Mouse (Mus musculus) hindbrain, postnatal 0 days (tissue): ENCODE results near the gene Tmc3. TPM values are rescaled to one million over a fixed set of nuclear protein-coding genes. Genes with fewer than 3 reads are reported as not detected.

Experiments used
- ATAC-seq: fragments of 200-750 bp; cut with Nextera tagmentation; 2 replicates; pipeline ENCODE4 v1.8.0; 2017; ENCODE audit warnings: mild to moderate bottlenecking, moderate TSS enrichment, moderate library complexity
- DNase-seq: peaks from one replicate; pipeline ENCODE4 v3.0.0-alpha.2; 2015; ENCODE audit warnings: low spot score
- H3K27ac ChIP-seq: fragments of 300-500 bp; sonication (generic); 2 replicates; pipeline ENCODE4 v1.5.1; 2014; ENCODE audit warnings: mild to moderate bottlenecking
- H3K27me3 ChIP-seq: fragments of 300-500 bp; sonication (generic); 2 replicates; pipeline ENCODE4 v1.6.1; 2014; ENCODE audit warnings: low read length, mixed read lengths; ENCODE audit not compliant: insufficient read depth
- H3K36me3 ChIP-seq: fragments of 300-500 bp; sonication (generic); 2 replicates; pipeline ENCODE4 v1.6.1; 2014; ENCODE audit warnings: low read length, mixed read lengths; ENCODE audit not compliant: insufficient read depth
- H3K4me1 ChIP-seq: fragments of 300-500 bp; sonication (generic); 2 replicates; pipeline ENCODE4 v1.6.1; 2014; ENCODE audit warnings: antibody characterized with exemption, low read length, mixed read lengths; ENCODE audit not compliant: insufficient read depth
- H3K4me2 ChIP-seq: fragments of 300-500 bp; sonication (generic); 2 replicates; pipeline ENCODE4 v1.6.1; 2014; ENCODE audit warnings: low read depth, mild to moderate bottlenecking, low read length, moderate library complexity, mixed read lengths
- H3K4me3 ChIP-seq: fragments of 300-500 bp; sonication (generic); 2 replicates; pipeline ENCODE4 v1.5.1; 2014; ENCODE audit warnings: low read length
- H3K9ac ChIP-seq: fragments of 300-500 bp; sonication (generic); replicated peaks from 2 replicates; pipeline ENCODE4 v1.6.1; 2014; ENCODE audit warnings: mild to moderate bottlenecking, low read length, moderate library complexity, mixed read lengths
- H3K9me3 ChIP-seq: fragments of 300-500 bp; sonication (generic); 2 replicates; pipeline ENCODE4 v1.6.1; 2016; ENCODE audit warnings: low read length, mixed read lengths
- CTCF ChIP-seq: IDR thresholded peaks from 2 replicates; pipeline ENCODE4 v1.5.1; 2016; ENCODE audit warnings: antibody characterized with exemption, control low read depth, low read depth
- WGBS: fragments of 180-500 bp; shearing (Covaris S2); extraction: QIAGEN DNeasy Blood & Tissue Kit; methylation state at CpG from one replicate; pipeline ENCODE4 v1.1.7; 2014; 5-methylcytosine and 5-hydroxymethylcytosine counted together
- polyA plus RNA-seq: library from polyadenylated mRNA; unstranded; fragments of >200 nt; fragmentation: Nextera tagmentation; extraction: Ambion mirVana; gene quantifications from 2 replicates; pipeline ENCODE4 v1.2.1, GENCODE M21; 2015
- total RNA-seq: library from RNA; depleted of rRNA; stranded (reverse); fragments of >200 nt; gene quantifications from 2 replicates; pipeline ENCODE4 v1.2.3, GENCODE M21; 2014

Tmc3 gene
- total and polyA plus RNA-seq, 2 experiments from 2014 or later, result 0.29 to 0.94 TPM

GRCm38 (mm10) chr7:83626557-83627257 lies 42.0 kb downstream of the Tmc3 start:
- peaks cover 15% of the 10 kb centered on the region; the same call in 1 of the 2 replicates for H3K4me1 ChIP-seq
- WGBS, result 89% methylated on average over 8 of the region's 8 CpGs
- H3K27ac ChIP-seq, result no peak overlapping the region
- no peak overlapping the region for H3K4me3 ChIP-seq
- DNase-seq, result no peak
- no peak overlapping the region for H3K4me2 ChIP-seq
- no peaks in the 10 kb centered on the region for H3K9me3 ChIP-seq
- H3K27me3 ChIP-seq, result no peaks in the 10 kb centered on the region
- TF ChIP-seq CTCF, result no peak
- no peaks in the 10 kb centered on the region for H3K36me3 ChIP-seq
- H3K9ac ChIP-seq, result no peak overlapping the region
- ATAC-seq, result no peak

DNA sequence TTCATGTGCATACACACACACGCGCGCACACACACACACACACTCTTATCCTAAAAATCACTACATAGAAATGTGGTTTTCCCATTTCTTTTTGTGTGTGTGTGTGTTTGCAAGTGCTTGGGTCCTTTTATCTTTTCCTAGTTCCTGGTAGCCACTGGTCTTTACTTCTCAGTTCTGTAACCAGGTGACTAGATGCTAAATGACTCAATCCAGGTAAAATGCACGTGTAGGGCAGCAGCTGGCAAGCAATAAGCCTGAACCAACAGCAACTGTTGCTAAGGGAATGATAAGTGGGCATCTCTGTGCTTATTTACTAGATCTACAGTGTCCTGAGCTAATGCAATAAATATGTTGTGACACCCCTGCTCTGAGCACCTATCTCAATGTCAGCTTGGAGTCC lies 42.6 kb downstream of the Tmc3 start:
- H3K4me1 ChIP-seq, result peaks cover 15% of the 10 kb centered on the region; the same call in 1 of the 2 replicates
- no peak overlapping the region for H3K4me3 ChIP-seq
- no peak overlapping the region for H3K9ac ChIP-seq
- DNase-seq, result no peak
- no peak for ATAC-seq
- H3K27me3 ChIP-seq, result no peaks in the 10 kb centered on the region
- no peak for TF ChIP-seq CTCF
- no peaks in the 10 kb centered on the region for H3K36me3 ChIP-seq
- WGBS, result 90% methylated on average over 4 of the region's 4 CpGs
- H3K27ac ChIP-seq, result no peak overlapping the region
- H3K4me2 ChIP-seq, result no peak overlapping the region
- H3K9me3 ChIP-seq, result no peaks in the 10 kb centered on the region

DNA sequence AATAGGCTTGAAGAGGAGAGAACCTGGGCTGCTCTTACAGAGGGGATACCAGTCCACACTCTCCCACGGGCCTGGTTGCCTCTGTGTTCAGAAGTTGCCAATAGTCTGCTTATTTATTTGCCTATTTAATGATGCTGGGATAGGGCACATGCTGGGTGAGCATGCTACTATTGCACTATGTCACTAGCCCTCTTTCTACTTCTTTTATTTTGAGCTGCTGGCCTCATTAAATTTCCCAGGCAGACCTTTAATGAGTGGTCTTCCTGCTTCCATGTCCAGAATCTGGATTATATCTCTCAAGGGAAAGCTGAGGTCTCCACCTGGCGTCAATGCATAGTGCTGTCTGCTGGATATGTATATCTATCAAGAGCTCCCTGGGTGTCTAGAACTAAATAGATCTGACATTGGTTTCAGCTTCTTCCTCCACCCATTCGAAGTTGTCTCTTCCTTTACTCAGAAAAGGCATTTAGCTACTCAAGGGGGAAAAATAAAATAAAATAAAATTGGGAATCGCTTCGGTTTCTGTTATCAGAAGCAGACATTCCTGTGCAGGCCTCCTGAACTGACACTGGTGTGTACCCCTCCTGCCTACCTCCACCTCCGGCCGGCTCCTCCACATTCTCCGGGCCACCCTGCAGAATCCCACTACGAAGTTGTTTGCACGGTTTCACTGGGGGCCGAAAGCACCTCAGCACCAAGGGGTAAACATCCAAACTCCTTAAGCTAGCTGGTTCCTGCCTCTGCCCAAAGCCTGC lies 46.5 kb downstream of the Tmc3 start:
- H3K36me3 ChIP-seq, result no peaks in the 10 kb centered on the region
- peak; percentile 31 for TF ChIP-seq CTCF
- H3K9ac ChIP-seq, result peak overlapping the region; percentile 62
- H3K9me3 ChIP-seq, result no peaks in the 10 kb centered on the region
- ATAC-seq, result peak; percentile 76
- H3K4me1 ChIP-seq, result peaks cover 15% of the 10 kb centered on the region; the same call in 1 of the 2 replicates
- H3K27ac ChIP-seq, result peak overlapping the region; percentile 66; the same call in 1 of the 2 replicates
- 11% methylated on average over 11 of the region's 11 CpGs for WGBS
- peak overlapping the region; percentile 70 for H3K4me3 ChIP-seq
- DNase-seq, result peak; percentile 54
- H3K27me3 ChIP-seq, result no peaks in the 10 kb centered on the region
- peak overlapping the region; percentile 85 for H3K4me2 ChIP-seq

- peak within 1 kb of the TSS; percentile 85 for H3K4me2 ChIP-seq
- H3K4me1 ChIP-seq, result peaks cover 15% of the 10 kb centered on the region; the same call in 1 of the 2 replicates
- no peaks in the 10 kb centered on the region for H3K27me3 ChIP-seq
- peak within 1 kb of the TSS; percentile 70 for H3K4me3 ChIP-seq
- peak within 1 kb of the TSS; percentile 66; the same call in 1 of the 2 replicates for H3K27ac ChIP-seq
- H3K9ac ChIP-seq, result peak within 1 kb of the TSS; percentile 62
- H3K36me3 ChIP-seq, result no peaks in the 10 kb centered on the region
- H3K9me3 ChIP-seq, result no peaks in the 10 kb centered on the region
- TF ChIP-seq CTCF, result no peak; the same call in 1 of the 2 replicates
- peak; percentile 97 for ATAC-seq
- under 1% methylated on average over 32 of the region's 35 CpGs for WGBS
- peak; percentile 95 for DNase-seq
Measured at GRCm38 (mm10) chr7:83631828-83632681, 47.3 kb downstream of the Tmc3 start, which contains the start of gene Stard5. Gene Stard5 (plus strand): TSS chr7:83631959.

GRCm38 (mm10) chr7:83632682-83633120 lies 48.0 kb downstream of the Tmc3 start:
- H3K9ac ChIP-seq, result no peak overlapping the region
- DNase-seq, result no peak
- H3K4me1 ChIP-seq, result peaks cover 15% of the 10 kb centered on the region; the same call in 1 of the 2 replicates
- no peaks in the 10 kb centered on the region for H3K36me3 ChIP-seq
- H3K4me3 ChIP-seq, result peak overlapping the region; percentile 70
- peak overlapping the region; percentile 85 for H3K4me2 ChIP-seq
- H3K9me3 ChIP-seq, result no peaks in the 10 kb centered on the region
- H3K27ac ChIP-seq, result no peak overlapping the region
- no peaks in the 10 kb centered on the region for H3K27me3 ChIP-seq
- 58% methylated on average over 6 of the region's 6 CpGs for WGBS
- TF ChIP-seq CTCF, result no peak
- ATAC-seq, result no peak

DNA sequence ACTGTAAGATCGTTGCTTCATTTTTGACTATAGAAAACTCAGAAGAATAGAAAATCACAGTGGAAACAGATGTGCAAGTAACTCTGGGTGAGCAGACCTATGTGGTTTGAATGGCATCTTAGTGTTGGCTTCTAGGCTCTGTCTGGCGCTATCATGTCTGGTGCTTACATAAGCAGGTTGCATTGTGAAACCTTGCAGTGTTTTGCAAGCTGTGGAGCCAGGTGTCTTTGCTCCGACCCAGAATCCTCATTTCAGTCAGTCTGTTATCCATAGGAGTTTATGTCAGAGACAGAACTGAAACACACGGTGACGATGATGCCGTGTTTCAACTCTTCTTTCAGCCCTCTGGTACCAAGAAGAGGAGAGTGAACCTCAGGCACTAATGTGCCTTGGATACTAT lies 49.1 kb downstream of the Tmc3 start:
- no peak for ATAC-seq
- no peak overlapping the region for H3K27ac ChIP-seq
- no peaks in the 10 kb centered on the region for H3K36me3 ChIP-seq

More for the DNA sequence above, 49.1 kb downstream of the Tmc3 start:
- H3K4me1 ChIP-seq, result peaks cover 15% of the 10 kb centered on the region; the same call in 1 of the 2 replicates
- H3K4me2 ChIP-seq, result no peak overlapping the region
- no peaks in the 10 kb centered on the region for H3K9me3 ChIP-seq
- no peak overlapping the region for H3K4me3 ChIP-seq
- no peaks in the 10 kb centered on the region for H3K27me3 ChIP-seq
- no peak for DNase-seq
- WGBS, result 86% methylated on average over 6 of the region's 6 CpGs
- H3K9ac ChIP-seq, result no peak overlapping the region
- no peak for TF ChIP-seq CTCF
